Mouse (Mus musculus): ENCODE measurements at regions not wholly inside any gene's neighbourhood (a gene's known extent, or its start where the extent isn't known, plus 50 kb on each side); places are given as distances from the start of the nearest gene placed in this dataset.
"Not testable (repeated sequence)": the region's sequence is repeated elsewhere in the genome, so short reads cannot be mapped to it uniquely, and the experiment has no call there.

DNA sequence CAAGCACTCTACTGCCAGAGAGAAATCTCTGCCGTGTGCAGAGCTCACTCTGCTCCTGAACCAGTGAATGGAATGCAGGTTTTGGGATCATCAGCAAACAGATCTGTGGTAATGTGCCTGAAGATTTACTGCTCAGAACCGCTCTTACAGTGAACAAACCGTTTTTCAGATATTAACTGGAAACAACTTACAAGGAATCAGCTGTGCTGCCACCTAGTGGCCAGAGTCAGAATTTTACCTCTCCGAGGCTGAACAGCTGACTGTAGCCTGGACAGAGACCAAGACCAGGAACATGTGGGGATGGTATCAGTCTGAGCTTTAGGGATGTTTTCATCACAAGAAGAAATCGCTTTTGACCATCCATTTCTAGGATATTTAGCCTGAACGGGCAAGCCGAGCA lies 65.3 kb downstream of the Gm15023 start:
- not testable (repeated sequence) for DNase-seq (ENCODE audit: low spot score)

GRCm38 (mm10) chrX:135110866-135111265 lies 66.6 kb downstream of the Gm15023 start:
- DNase-seq (ENCODE audit: low spot score) = not testable (repeated sequence)

DNA sequence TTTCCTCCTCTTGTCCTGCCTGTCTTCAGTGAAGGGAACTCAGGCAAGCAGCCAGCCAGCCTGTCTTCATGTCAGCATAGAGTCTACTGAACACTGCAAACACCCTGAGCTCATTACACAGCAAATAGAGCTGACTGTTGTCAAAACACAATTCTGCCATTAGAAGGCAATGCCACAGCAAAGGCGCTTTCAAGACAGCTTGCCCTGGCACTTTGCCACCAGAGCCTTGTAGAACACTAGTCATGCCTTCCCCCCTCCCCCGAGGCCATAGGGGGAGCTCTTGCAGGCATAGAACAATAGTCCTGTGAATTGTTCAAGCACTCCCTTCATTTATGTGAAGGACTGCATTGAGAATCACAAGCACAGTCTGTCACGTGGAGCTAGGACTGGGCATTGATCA lies 75.8 kb downstream of the Gm15023 start:
- DNase-seq (ENCODE audit: low spot score) = no peak

GRCm38 (mm10) chrX:135098101-135098500 lies 79.3 kb downstream of the Gm15023 start:
- no peak for DNase-seq (ENCODE audit: low spot score)

GRCm38 (mm10) chrX:135096206-135096605 lies 81.2 kb downstream of the Gm15023 start:
- no peak for DNase-seq (ENCODE audit: low spot score)

DNA sequence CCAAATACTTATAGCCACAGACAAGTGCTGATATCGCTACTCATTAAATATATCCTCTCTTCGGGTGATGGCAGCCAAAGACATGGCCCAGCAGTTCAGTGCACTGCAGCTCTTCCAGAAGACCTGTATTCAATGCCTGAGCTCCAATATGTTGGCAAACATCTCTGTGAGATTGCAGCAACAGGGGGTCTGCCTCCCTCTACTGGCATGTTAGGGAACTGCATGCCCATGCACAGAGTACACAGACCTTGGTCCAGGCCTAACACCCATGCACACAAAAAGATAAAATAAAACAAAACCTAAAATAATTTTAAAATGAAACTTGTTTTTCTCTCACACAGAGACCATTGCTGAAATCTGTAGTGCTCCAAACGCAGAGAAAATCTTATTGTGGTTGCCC lies 82.1 kb upstream of the Zmat1 start:
- peak; percentile 20 for DNase-seq (ENCODE audit: low spot score)

- DNase-seq (ENCODE audit: low spot score) = not testable (repeated sequence)
These were observed 78.1 kb upstream of the Zmat1 start for GRCm38 (mm10) chrX:135087068-135087579.

GRCm38 (mm10) chrX:135086564-135086963 lies 77.6 kb upstream of the Zmat1 start:
- not testable (repeated sequence) for DNase-seq (ENCODE audit: low spot score)

GRCm38 (mm10) chrX:135085770-135086553 lies 77.0 kb upstream of the Zmat1 start:
- DNase-seq (ENCODE audit: low spot score) = not testable (repeated sequence)

- no peak for DNase-seq (ENCODE audit: low spot score)
These were observed 71.6 kb upstream of the Zmat1 start for GRCm38 (mm10) chrX:135080380-135081158.

DNA sequence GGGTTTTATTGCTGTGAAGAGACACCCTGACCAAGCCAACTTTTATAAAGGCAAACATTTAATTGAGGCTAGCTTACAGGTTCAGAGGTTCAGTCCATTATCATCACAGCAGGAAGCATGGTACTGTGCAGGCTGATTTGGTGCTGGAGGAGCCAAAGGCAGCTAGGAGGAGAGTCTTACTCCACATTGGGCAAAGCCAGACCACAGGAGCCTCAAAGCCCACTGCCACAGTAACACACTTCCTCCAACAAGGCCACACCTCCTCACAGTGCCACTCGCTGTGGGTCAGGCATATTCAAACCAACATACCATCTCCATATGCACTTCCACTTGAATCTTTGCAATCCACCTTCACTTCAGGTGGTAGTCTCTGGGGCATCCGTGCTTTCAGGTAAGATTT lies 70.4 kb upstream of the Zmat1 start:
- no peak for DNase-seq (ENCODE audit: low spot score)

- no peak for DNase-seq (ENCODE audit: low spot score)
These were observed 66.9 kb upstream of the Zmat1 start for GRCm38 (mm10) chrX:135075903-135076302.

DNA sequence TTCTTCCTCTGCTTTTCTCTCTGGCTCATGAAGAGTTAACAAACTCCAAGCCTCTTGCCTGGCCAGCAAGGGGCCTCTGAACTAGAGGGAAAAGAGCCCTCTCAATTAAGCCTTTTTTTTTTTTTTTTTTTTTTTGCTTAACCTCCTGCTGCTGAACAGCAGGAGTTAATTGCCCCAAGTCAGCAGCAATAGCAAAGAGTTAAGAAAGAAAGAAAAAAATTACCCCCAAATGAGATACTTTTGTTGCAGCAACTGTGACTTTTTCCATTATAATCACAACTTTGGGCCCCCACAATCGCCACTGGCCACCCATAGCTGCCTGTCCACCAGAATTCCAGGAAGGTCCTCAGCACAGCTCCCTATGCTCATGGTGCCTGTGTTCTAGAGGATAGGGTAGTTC lies 60.4 kb upstream of the Zmat1 start:
- DNase-seq (ENCODE audit: low spot score) = no peak

DNA sequence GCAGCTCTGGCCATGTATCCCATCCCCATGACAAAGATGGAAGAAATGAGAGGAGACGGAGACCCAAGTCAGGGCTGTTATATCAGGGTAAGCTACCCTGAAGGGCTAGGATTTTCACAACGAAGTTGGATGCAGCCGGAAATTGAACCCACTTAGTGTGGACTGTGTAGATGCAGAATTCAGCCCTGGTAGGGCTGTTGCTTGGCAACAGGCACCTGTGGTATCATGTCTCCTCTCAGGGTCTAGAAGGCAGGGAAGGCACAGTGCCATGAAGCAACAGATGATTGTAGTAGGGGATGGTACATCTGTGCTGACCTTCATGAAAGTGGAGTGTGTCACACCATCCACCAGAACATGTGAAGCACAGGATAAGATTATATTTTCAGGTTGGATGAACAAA lies 51.2 kb upstream of the Zmat1 start:
- no peak for DNase-seq (ENCODE audit: low spot score)

DNA sequence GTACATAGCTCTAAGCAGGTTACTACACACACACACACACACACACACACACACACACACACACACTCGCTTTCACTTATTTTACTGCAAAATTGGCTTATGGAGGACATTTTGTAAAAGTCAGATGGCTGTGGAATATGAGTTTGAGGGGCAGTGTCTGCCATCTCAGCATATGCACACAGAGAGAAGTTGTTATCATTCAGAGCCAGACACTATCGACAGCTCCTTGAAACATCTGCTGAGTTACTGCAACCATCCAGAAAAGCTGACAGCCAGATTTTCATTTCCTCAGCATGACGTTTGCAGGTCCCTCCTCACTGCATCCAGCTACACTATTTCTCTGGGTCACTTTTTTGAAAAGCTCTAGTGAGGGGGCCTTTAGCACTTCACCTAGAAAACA lies 49.9 kb upstream of the Zmat1 start:
- no peak for DNase-seq (ENCODE audit: low spot score)

All from ovary, postnatal 10 days (tissue).